Mouse (Mus musculus) gastrocnemius, postnatal 4 days (tissue): ENCODE results near the gene Ntng1. TPM values are rescaled to one million over a fixed set of nuclear protein-coding genes. Genes with fewer than 3 reads are reported as not detected.

Experiments
- DNase-seq, 2 experiments: peaks; one replicate each; pipeline ENCODE4 v3.0.0; 2021 to 2022; ENCODE audit warnings: low spot score in 2 of 2, mixed read lengths in 2 of 2
- long read RNA-seq, 2 experiments: library from polyadenylated mRNA; stranded (forward); transcript quantifications; one replicate each; pipeline ENCODE4 v2.0.0; 2021
- total RNA-seq, 2 experiments: library from RNA; stranded (reverse); gene quantifications; 2 replicates each; pipeline ENCODE4 v1.2.3; 2021

Gene Ntng1
- 1 to 10 TPM; 1.1 to 3.1 TPM for total RNA-seq
- long read RNA-seq, experiment 1: 0 reads
- long read RNA-seq, experiment 2: 0 reads

- DNase-seq: peak in 1 of 2 experiments; percentile 31
Observed at GRCm38 (mm10) chr3:110143206-110144061, at the start of gene Ntng1. Ntng1 (minus strand) TSS chr3:110144011.

GRCm38 (mm10) chr3:110187401-110187948, 43.7 kb upstream of the Ntng1 start:
- DNase-seq: no peak

- DNase-seq: no peak
Observed at GRCm38 (mm10) chr3:110149089-110149488, 5.3 kb upstream of the Ntng1 start.

- DNase-seq: no peak
Observed at GRCm38 (mm10) chr3:110144301-110145055, 667 bp upstream of the Ntng1 start.

GRCm38 (mm10) chr3:110142314-110143205, 1.3 kb downstream of the Ntng1 start:
- peak; percentile 18 to 20 for DNase-seq

- DNase-seq: peak in 1 of 2 experiments; percentile 28
Observed at GRCm38 (mm10) chr3:110141351-110142302, 2.2 kb downstream of the Ntng1 start.

GRCm38 (mm10) chr3:110136115-110136514, 7.7 kb downstream of the Ntng1 start:
- DNase-seq: no peak

GRCm38 (mm10) chr3:110133150-110133549, 10.7 kb downstream of the Ntng1 start:
- no peak for DNase-seq

GRCm38 (mm10) chr3:110132289-110132688, 11.5 kb downstream of the Ntng1 start:
- DNase-seq: no peak

- DNase-seq: no peak
Observed at GRCm38 (mm10) chr3:110131043-110131891, 12.5 kb downstream of the Ntng1 start.

- DNase-seq: no peak
Observed at GRCm38 (mm10) chr3:110129607-110130006, 14.2 kb downstream of the Ntng1 start.

GRCm38 (mm10) chr3:110105982-110106381, 37.8 kb downstream of the Ntng1 start:
- DNase-seq: no peak

- DNase-seq: no peak
Observed at GRCm38 (mm10) chr3:110094407-110094806, 49.4 kb downstream of the Ntng1 start.

GRCm38 (mm10) chr3:110094003-110094402, 49.8 kb downstream of the Ntng1 start:
- DNase-seq: no peak

GRCm38 (mm10) chr3:110092521-110092920, 51.3 kb downstream of the Ntng1 start:
- DNase-seq: no peak

- no peak for DNase-seq
Observed at GRCm38 (mm10) chr3:110087189-110087588, 56.6 kb downstream of the Ntng1 start.

GRCm38 (mm10) chr3:110085336-110085735, 58.5 kb downstream of the Ntng1 start:
- no peak for DNase-seq

GRCm38 (mm10) chr3:110064709-110065256, 79.0 kb downstream of the Ntng1 start:
- DNase-seq: no peak
